Mouse (Mus musculus) cerebellum, postnatal 36 days (tissue): ENCODE results near the gene Sun2.

ENCODE experiments used
- DNase-seq, 2 experiments: peaks; one replicate each; pipeline ENCODE4 v3.0.0; 2021 to 2022; ENCODE audit warnings: mixed read lengths in 2 of 2

Gene Sun2

GRCm38 (mm10) chr15:79725190-79725789 is 17.0 kb downstream of the Sun2 start:
- no peak for DNase-seq

GRCm38 (mm10) chr15:79723439-79723838 is 18.9 kb downstream of the Sun2 start:
- peak; percentile 49 to 52 for DNase-seq

GRCm38 (mm10) chr15:79720796-79721195 is 21.5 kb downstream of the Sun2 start:
- no peak for DNase-seq

GRCm38 (mm10) chr15:79720267-79720666 is 22.1 kb downstream of the Sun2 start:
- no peak for DNase-seq

GRCm38 (mm10) chr15:79716710-79717109 is 25.6 kb downstream of the Sun2 start:
- peak; percentile 65 to 68 for DNase-seq

- DNase-seq: peak; percentile 47 to 57
These were observed 26.7 kb downstream of the Sun2 start for GRCm38 (mm10) chr15:79715646-79716045.

GRCm38 (mm10) chr15:79708229-79708822 is 34.0 kb downstream of the Sun2 start:
- no peak for DNase-seq

- DNase-seq: no peak
These were observed 35.6 kb downstream of the Sun2 start for GRCm38 (mm10) chr15:79706603-79707214.

- no peak for DNase-seq
These were observed 44.7 kb downstream of the Sun2 start for GRCm38 (mm10) chr15:79697558-79698187.

- DNase-seq: peak; percentile 44 to 56
These were observed 45.3 kb downstream of the Sun2 start for GRCm38 (mm10) chr15:79697011-79697410.

- no peak for DNase-seq
These were observed 45.8 kb downstream of the Sun2 start for GRCm38 (mm10) chr15:79696508-79696907.

- DNase-seq: no peak
These were observed 46.8 kb downstream of the Sun2 start for GRCm38 (mm10) chr15:79695516-79695915.

- no peak for DNase-seq
These were observed 47.8 kb downstream of the Sun2 start for GRCm38 (mm10) chr15:79694512-79694911.

GRCm38 (mm10) chr15:79693740-79694139 is 48.6 kb downstream of the Sun2 start:
- DNase-seq: no peak

- no peak for DNase-seq
These were observed 50.0 kb downstream of the Sun2 start for GRCm38 (mm10) chr15:79692334-79692733.

- DNase-seq: no peak
These were observed 51.3 kb downstream of the Sun2 start for GRCm38 (mm10) chr15:79691023-79691508.

GRCm38 (mm10) chr15:79690426-79691022 is 51.8 kb downstream of the Sun2 start, which contains the start of gene Gtpbp1:
Gene Gtpbp1, plus strand, starts transcription at chr15:79690845.
- DNase-seq: peak; percentile 96 to 98

GRCm38 (mm10) chr15:79689662-79690425 is 52.5 kb downstream of the Sun2 start:
- DNase-seq: no peak

- no peak for DNase-seq
These were observed 53.9 kb downstream of the Sun2 start for GRCm38 (mm10) chr15:79688268-79688956.

GRCm38 (mm10) chr15:79687646-79688267 is 54.6 kb downstream of the Sun2 start, which contains the start of gene Josd1:
Gene Josd1, minus strand, starts transcription at chr15:79687919.
- DNase-seq: peak; percentile 98

GRCm38 (mm10) chr15:79687175-79687574 is 55.2 kb downstream of the Sun2 start:
- no peak for DNase-seq
